Mouse (Mus musculus) erythroblast, embryonic 14.5 days (primary cell): Measurements from ENCODE around the gene Sox13. TPM values are rescaled to one million over a fixed set of nuclear protein-coding genes. Genes with fewer than 3 reads are reported as not detected.

Experiments used
- H3K27me3 ChIP-seq: 2 replicates; pipeline ENCODE4 v1.6.1; 2012; ENCODE audit warnings: inconsistent platforms; ENCODE audit not compliant: control insufficient read depth
- H3K36me3 ChIP-seq: 2 replicates; pipeline ENCODE4 v1.6.1; 2012; ENCODE audit warnings: mild to moderate bottlenecking, inconsistent platforms; ENCODE audit not compliant: control insufficient read depth
- H3K4me1 ChIP-seq: 2 replicates; pipeline ENCODE4 v1.6.1; 2012; ENCODE audit warnings: inconsistent platforms; ENCODE audit not compliant: control insufficient read depth
- H3K4me3 ChIP-seq: replicated peaks from 2 replicates; pipeline ENCODE3; 2012; ENCODE audit warnings: moderate library complexity, mild to moderate bottlenecking, inconsistent platforms
- H3K9me3 ChIP-seq: 2 replicates; pipeline ENCODE4 v1.6.1; 2012; ENCODE audit warnings: low read length, inconsistent platforms, mixed read lengths; ENCODE audit not compliant: control insufficient read depth
- GATA1 ChIP-seq: IDR thresholded peaks from 2 replicates; pipeline ENCODE4 v1.6.1; 2012; ENCODE audit warnings: low read length, inconsistent platforms, mixed read lengths
- TAL1 ChIP-seq: IDR thresholded peaks from 3 replicates; pipeline ENCODE4 v1.6.1; 2012; ENCODE audit warnings: low read length, inconsistent platforms, mixed read lengths
- polyA plus RNA-seq: library from polyadenylated mRNA; stranded (reverse); fragments of >175 nt; gene quantifications from 2 replicates; pipeline ENCODE4 v1.2.3, GENCODE M21; 2012

The Sox13 gene
- polyA plus RNA-seq, 1 experiment, result 0.05 TPM

- no peak for TF ChIP-seq GATA1
- no peak for TF ChIP-seq TAL1
- Histone ChIP-seq H3K36me3 (peaks cover 5% of the 10 kb centered on the region; the same call in 1 of the 2 replicates), H3K27me3 (no peaks in the 10 kb centered on the region), H3K4me1 (no peaks in the 10 kb centered on the region), H3K4me3 (no peak overlapping the region), H3K9me3 (no peaks in the 10 kb centered on the region)
These were observed 44.2 kb downstream of the Sox13 start for GRCm38 (mm10) chr1:133379986-133380320.

GRCm38 (mm10) chr1:133379254-133379985 is 44.8 kb downstream of the Sox13 start:
- TF ChIP-seq GATA1, result no peak
- no peaks in the 10 kb centered on the region for H3K4me1 ChIP-seq
- no peak overlapping the region for H3K4me3 ChIP-seq
- H3K9me3 ChIP-seq, result no peaks in the 10 kb centered on the region
- peaks cover 5% of the 10 kb centered on the region; the same call in 1 of the 2 replicates for H3K36me3 ChIP-seq
- H3K27me3 ChIP-seq, result no peaks in the 10 kb centered on the region

DNA sequence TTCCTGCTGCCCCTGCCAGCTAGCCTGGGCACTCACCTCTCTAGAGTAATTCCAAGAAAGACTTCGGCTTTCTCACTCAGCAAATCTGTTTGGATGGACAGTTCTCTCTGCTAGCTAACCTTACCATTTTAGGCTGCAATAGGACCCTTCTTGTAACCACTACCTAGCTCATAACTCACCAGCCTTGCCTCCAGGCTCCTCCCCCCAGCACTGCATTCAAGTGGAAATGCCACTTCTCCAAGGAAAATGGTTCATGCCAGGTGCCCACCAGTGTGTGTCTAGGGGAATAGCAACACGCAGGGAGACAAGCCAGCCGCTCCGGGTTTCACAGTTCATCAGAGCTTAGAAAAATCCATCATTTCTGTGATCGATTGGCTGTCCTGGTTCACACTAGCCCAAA is 46.6 kb downstream of the Sox13 start:
- H3K4me1 ChIP-seq, result no peaks in the 10 kb centered on the region
- H3K27me3 ChIP-seq, result no peaks in the 10 kb centered on the region
- no peaks in the 10 kb centered on the region for H3K36me3 ChIP-seq
- no peak overlapping the region for H3K4me3 ChIP-seq
- TF ChIP-seq TAL1, result no peak
- TF ChIP-seq GATA1, result no peak
- no peaks in the 10 kb centered on the region for H3K9me3 ChIP-seq

DNA sequence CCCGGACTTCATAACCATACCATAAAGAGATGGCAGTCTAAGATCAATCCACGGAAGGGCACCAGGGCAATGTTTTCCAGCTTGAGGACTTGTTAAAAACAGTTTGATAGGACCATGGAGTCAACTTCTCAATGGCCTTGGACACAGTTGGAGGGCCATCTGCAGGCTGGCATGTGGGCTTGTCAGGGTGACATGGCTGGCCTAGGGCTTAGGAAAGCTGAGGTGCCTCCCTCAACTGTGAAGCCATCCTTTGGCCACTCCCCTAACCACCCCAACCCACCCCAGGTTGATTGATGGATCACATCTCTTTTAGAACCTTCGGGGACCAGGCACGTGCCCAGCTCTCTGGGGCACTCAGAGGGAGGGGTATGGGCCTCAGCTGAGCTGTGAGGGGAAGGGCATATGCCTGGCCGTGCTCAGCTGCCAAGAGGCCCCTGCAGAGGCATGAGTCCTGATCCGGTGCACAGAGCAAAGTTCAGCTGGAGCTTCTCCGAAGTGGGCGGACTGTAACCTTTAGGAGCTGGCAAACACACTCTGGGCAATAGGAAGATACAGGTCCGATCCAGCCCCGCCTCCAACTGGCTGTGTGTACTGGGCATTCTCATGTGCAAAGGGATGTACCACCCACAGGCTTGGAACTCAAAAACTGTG is 48.4 kb downstream of the Sox13 start:
- Histone ChIP-seq H3K9me3 (no peaks in the 10 kb centered on the region), H3K4me3 (no peak overlapping the region), H3K27me3 (no peaks in the 10 kb centered on the region), H3K4me1 (no peaks in the 10 kb centered on the region), H3K36me3 (no peaks in the 10 kb centered on the region)
- TF ChIP-seq TAL1 (no peak), GATA1 (no peak)

- H3K36me3 ChIP-seq, result no peaks in the 10 kb centered on the region
- H3K4me1 ChIP-seq, result no peaks in the 10 kb centered on the region
- H3K9me3 ChIP-seq, result no peaks in the 10 kb centered on the region
- H3K4me3 ChIP-seq, result no peak overlapping the region
- TF ChIP-seq GATA1 (no peak), TAL1 (no peak)
- H3K27me3 ChIP-seq, result no peaks in the 10 kb centered on the region
These were observed 52.1 kb downstream of the Sox13 start for GRCm38 (mm10) chr1:133372113-133372512.

DNA sequence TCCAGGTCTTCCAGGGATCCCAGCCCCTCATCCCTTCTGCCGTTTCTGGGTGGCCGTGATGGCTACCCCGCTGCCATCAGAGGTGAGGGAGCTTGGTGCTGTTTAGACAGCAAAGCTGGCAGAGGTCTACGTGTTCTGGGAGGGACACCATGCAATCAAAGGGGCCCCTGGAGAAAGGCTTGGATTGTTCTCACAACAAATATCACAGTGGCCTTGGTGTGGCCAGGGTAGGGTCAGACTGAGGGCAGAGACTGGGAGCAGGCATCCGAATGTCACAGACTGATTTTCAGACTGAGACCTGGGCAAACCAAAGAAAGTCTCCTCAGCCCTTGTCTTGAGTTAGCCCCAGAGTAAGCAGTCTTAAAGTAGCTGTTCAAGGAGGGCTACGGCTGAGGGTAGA is 52.7 kb downstream of the Sox13 start:
- Histone ChIP-seq H3K4me3 (no peak overlapping the region), H3K4me1 (no peaks in the 10 kb centered on the region), H3K27me3 (peaks cover 3% of the 10 kb centered on the region; the same call in 1 of the 2 replicates), H3K36me3 (no peaks in the 10 kb centered on the region), H3K9me3 (no peaks in the 10 kb centered on the region)
- TF ChIP-seq GATA1 (no peak), TAL1 (no peak)

DNA sequence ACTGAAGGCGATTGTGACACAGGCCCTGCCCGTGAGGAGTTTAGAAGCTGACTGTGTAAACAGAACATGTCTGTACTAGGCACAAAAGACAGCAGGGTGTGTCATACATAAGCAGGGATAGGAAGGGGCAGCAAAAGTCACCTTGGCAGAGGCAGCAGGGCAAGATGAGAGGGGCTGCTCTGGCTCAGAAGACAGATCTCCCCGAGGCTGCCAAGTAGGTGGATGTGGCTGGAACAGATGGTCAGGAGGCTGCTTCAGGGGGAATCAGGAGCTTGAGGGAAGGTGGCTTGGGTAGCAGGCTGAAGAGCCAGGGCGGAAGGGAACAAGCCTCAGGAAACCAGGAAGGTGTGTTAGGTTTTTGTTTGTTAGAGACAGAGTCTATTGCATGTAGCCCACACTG is 53.8 kb downstream of the Sox13 start:
- Histone ChIP-seq H3K4me1 (no peaks in the 10 kb centered on the region), H3K4me3 (no peak overlapping the region), H3K9me3 (no peaks in the 10 kb centered on the region), H3K27me3 (peaks cover 8% of the 10 kb centered on the region), H3K36me3 (no peaks in the 10 kb centered on the region)
- TF ChIP-seq TAL1 (no peak), GATA1 (no peak)

DNA sequence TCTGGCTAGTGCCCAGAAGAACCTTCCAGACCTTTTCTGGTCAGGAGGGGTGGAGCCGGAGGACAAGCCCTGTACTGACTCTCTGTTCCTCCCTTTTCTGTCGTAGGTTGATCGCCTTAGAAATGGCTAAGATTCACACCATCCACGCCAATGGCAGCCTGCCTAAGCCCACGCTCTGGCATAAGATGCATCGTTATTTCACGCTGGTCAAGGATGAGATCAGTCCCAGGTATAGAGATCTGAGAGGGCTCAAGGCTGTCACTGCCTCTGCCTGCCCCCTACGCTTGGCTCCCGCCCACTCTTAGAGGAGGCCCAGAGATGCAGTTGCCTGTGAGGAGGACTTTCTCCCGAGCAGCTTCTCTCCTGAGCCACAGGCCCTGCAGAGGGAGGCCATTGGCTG is 55.5 kb downstream of the Sox13 start:
- TF ChIP-seq TAL1 (no peak), GATA1 (no peak)
- Histone ChIP-seq H3K9me3 (no peaks in the 10 kb centered on the region), H3K36me3 (no peaks in the 10 kb centered on the region), H3K4me3 (no peak overlapping the region), H3K27me3 (peaks cover 26% of the 10 kb centered on the region), H3K4me1 (peaks cover 7% of the 10 kb centered on the region)

DNA sequence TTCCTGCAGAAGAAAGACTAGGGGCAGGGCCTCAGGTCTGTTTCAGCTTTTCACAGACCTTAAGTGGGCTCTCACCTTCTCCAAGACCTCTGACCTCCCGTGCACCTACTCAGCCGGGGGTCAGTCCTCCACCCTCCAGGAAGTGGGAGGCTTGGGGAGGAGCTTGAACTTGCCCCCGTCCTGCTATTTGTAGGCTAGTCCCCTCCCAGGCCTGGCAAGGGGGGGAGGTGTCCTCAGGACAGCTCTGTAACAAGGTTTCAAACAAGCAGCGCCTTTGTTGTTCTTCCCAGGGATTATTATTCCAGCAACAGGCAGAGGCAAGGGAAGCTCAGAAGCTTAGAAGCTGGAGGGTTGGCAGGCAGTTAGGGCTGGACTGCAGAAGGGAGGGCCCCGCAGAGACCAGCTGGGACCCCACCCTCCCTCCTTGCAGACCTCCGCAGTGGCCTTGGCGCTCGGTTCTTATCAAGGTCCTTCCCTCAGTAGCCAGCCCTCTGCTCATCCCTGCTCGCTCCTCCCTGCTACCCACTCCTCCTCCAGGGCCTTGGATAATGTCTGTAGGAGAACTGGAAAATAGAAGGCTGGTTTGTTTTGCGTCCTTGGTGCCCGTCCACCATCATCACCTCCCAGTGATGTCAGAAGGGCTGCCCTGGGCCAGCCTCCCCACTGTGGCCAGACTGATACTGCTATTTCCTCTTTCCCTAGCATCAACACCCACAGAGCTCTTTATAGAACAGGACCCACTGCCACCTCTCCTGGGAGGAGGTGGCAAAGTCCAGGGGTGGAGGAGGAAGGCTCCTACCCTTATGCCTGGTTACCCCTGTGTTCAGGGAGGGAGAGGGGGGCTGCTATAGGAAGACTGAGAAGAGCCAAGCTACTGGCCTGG is 56.3 kb downstream of the Sox13 start:
- peaks cover 9% of the 10 kb centered on the region for H3K4me1 ChIP-seq
- H3K4me3 ChIP-seq, result no peak overlapping the region
- no peaks in the 10 kb centered on the region for H3K36me3 ChIP-seq
- no peaks in the 10 kb centered on the region for H3K9me3 ChIP-seq
- peaks cover 34% of the 10 kb centered on the region for H3K27me3 ChIP-seq
- TF ChIP-seq TAL1 (no peak), GATA1 (no peak)
